Comparison of ENCODE assay signal across 8 mouse cellular contexts in genomic region chr9:96118861-96119772, GRCm38 (mm10). TPM values are rescaled to one million over a fixed set of nuclear protein-coding genes. Genes with fewer than 3 reads are reported as not detected.
A peak's percentile ranks its signal among the peaks of the same experiment; 100 is the strongest.
DNase-seq lines count a peak whose midpoint lies in the region; ATAC-seq and TF ChIP-seq lines count a peak whose summit lies in the region.

Gene Gk5 (plus strand): TSS chr9:96119362.

- TF ChIP-seq CTCF in E14TG2a.4 (conservative IDR thresholded peaks at IDR 0.05; ENCODE audit: low read length): no peak
- TF ChIP-seq CTCF in liver, postnatal 0 days (IDR thresholded peaks at IDR 0.05; ENCODE audit: low read depth): no peak

- DNase-seq in c-Kit-positive CD71-positive TER-119-positive erythroid progenitor cells, embryonic 14.5 days (ENCODE audit: low spot score): peak; percentile 93
- peak; percentile 98 to 100 for DNase-seq in heart, postnatal 10 days
- DNase-seq in large intestine, adult 2 months (ENCODE audit: low read depth, low spot score): peak; percentile 87
- peak; percentile 98 for DNase-seq in liver, postnatal 0 days
- DNase-seq in testis, postnatal 10 days (ENCODE audit: low spot score): peak; percentile 100

- H3K9me3 ChIP-seq in E14TG2a.4 (ENCODE audit: low read length): no peaks in the 10 kb centered on the region
- no peaks in the 10 kb centered on the region for H3K9me3 ChIP-seq in forebrain, embryonic 13.5 days (replicated peaks)
- H3K9me3 ChIP-seq in liver, postnatal 0 days (ENCODE audit: low read length): no peaks in the 10 kb centered on the region
- no peaks in the 10 kb centered on the region for H3K9me3 ChIP-seq in neural tube, embryonic 14.5 days (ENCODE audit: control insufficient read depth, low read length)

- no peak within 1 kb of the TSS for H3K27ac ChIP-seq in forebrain, embryonic 13.5 days
- no peak within 1 kb of the TSS for H3K27ac ChIP-seq in liver, postnatal 0 days (ENCODE audit: low read depth)
- H3K27ac ChIP-seq in neural tube, embryonic 14.5 days (ENCODE audit: low read depth, low read length): no peak within 1 kb of the TSS; the same call in 1 of the 2 replicates

- 0 out of 2 replicates have a peak, but pooled peaks cover 2% of the 10 kb centered on the region for H3K36me3 ChIP-seq in E14TG2a.4 (ENCODE audit: insufficient read depth, low read length)
- no peaks in the 10 kb centered on the region for H3K36me3 ChIP-seq in forebrain, embryonic 13.5 days (ENCODE audit: poor library complexity, severe bottlenecking)
- H3K36me3 ChIP-seq in liver, postnatal 0 days (replicated peaks; ENCODE audit: insufficient read depth, low read length): no peaks in the 10 kb centered on the region
- H3K36me3 ChIP-seq in neural tube, embryonic 14.5 days (ENCODE audit: control insufficient read depth, insufficient read depth, low read length): no peaks in the 10 kb centered on the region

- intact Hi-C loops in heart, postnatal 10 days (cut with DNase I): loop anchor here (2.0 to 5.0 kb wide), 2 partner anchors 78 to 164 kb away; partner anchors contain the start of genes Tfdp2 and Xrn1

- no peaks in the 10 kb centered on the region for H3K27me3 ChIP-seq in E14TG2a.4 (ENCODE audit: insufficient read depth, low read length)
- 0 out of 2 replicates have a peak, but pooled peaks cover 2% of the 10 kb centered on the region for H3K27me3 ChIP-seq in forebrain, embryonic 13.5 days
- H3K27me3 ChIP-seq in liver, postnatal 0 days (ENCODE audit: insufficient read depth, low read length): peaks cover 11% of the 10 kb centered on the region; the same call in 1 of the 2 replicates
- no peaks in the 10 kb centered on the region for H3K27me3 ChIP-seq in neural tube, embryonic 14.5 days (ENCODE audit: control insufficient read depth, insufficient read depth, low read length)

- peak; percentile 98 for ATAC-seq in forebrain, embryonic 13.5 days
- ATAC-seq in liver, postnatal 0 days: peak; percentile 99
- ATAC-seq in neural tube, embryonic 14.5 days (ENCODE audit: low read depth): peak; percentile 97

- peak within 1 kb of the TSS; percentile 92 for H3K4me3 ChIP-seq in E14TG2a.4 (replicated peaks; ENCODE audit: low read length)
- H3K4me3 ChIP-seq in forebrain, embryonic 13.5 days: peak within 1 kb of the TSS; percentile 62
- H3K4me3 ChIP-seq in liver, postnatal 0 days (ENCODE audit: low read depth, low read length): peak within 1 kb of the TSS; percentile 72
- peak within 1 kb of the TSS; percentile 63 for H3K4me3 ChIP-seq in neural tube, embryonic 14.5 days (ENCODE audit: low read depth, low read length)

- H3K4me2 ChIP-seq in forebrain, embryonic 13.5 days: peak within 1 kb of the TSS; percentile 73
- H3K4me2 ChIP-seq in liver, postnatal 0 days (ENCODE audit: low read depth, low read length): peak within 1 kb of the TSS; percentile 94
- H3K4me2 ChIP-seq in neural tube, embryonic 14.5 days (ENCODE audit: low read depth, low read length): peak within 1 kb of the TSS; percentile 57

- WGBS in forebrain, embryonic 13.5 days: under 1% methylated on average over 67 of the region's 76 CpGs
- WGBS in large intestine, adult 2 months: under 1% methylated on average over 74 of the region's 76 CpGs
- under 1% methylated on average over 73 of the region's 76 CpGs for WGBS in liver, postnatal 0 days (ENCODE audit: insufficient replicate concordance)
- WGBS in neural tube, embryonic 14.5 days: under 1% methylated on average over 70 of the region's 76 CpGs

- peaks cover 47% of the 10 kb centered on the region for H3K4me1 ChIP-seq in E14TG2a.4 (replicated peaks; ENCODE audit: low read depth, low read length)
- H3K4me1 ChIP-seq in forebrain, embryonic 13.5 days: peaks cover 5% of the 10 kb centered on the region; the same call in 1 of the 2 replicates
- H3K4me1 ChIP-seq in liver, postnatal 0 days (ENCODE audit: insufficient read depth): peaks cover 9% of the 10 kb centered on the region; the same call in 1 of the 2 replicates
- no peaks in the 10 kb centered on the region for H3K4me1 ChIP-seq in neural tube, embryonic 14.5 days (ENCODE audit: control insufficient read depth, insufficient read depth, low read length)

- no peak for TF ChIP-seq EP300 in liver, postnatal 0 days (IDR thresholded peaks at IDR 0.05; ENCODE audit: low read depth)

- H3K9ac ChIP-seq in forebrain, embryonic 13.5 days: peak within 1 kb of the TSS; percentile 69
- H3K9ac ChIP-seq in liver, postnatal 0 days (replicated peaks): peak within 1 kb of the TSS; percentile 72
- H3K9ac ChIP-seq in neural tube, embryonic 14.5 days (replicated peaks; ENCODE audit: low read depth, low read length): peak within 1 kb of the TSS; percentile 61

RNA-seq across cellular contexts. Expression of gene Gk5, which starts in this region (rescaled TPM):
- polyA plus RNA-seq in forebrain, embryonic 13.5 days (2015; fragmentation: Nextera tagmentation; extraction: Ambion mirVana): 1.9 and 2.1 TPM in 2 replicates
- total RNA-seq in heart, postnatal 10 days (2021): 1 to 10 TPM; 5.8 to 6.3 TPM
- polyA plus RNA-seq in large intestine, adult 2 months (2012; rRNA removed): 2.0 and 4.1 TPM in 2 replicates
- polyA plus RNA-seq in liver, postnatal 0 days (2015; fragmentation: Nextera tagmentation; extraction: Ambion mirVana): 0.32 and 0.39 TPM in 2 replicates
- polyA plus RNA-seq in neural tube, embryonic 14.5 days (2014; fragmentation: Nextera tagmentation; extraction: Ambion mirVana): 4.0 and 5.1 TPM in 2 replicates

Comparison
In these comparisons a context has a peak if more than half of its experiments do, and no peak if none do; other contexts are left out.
1. Peak in DNase-seq, ATAC-seq, H3K4me3 ChIP-seq, H3K9ac ChIP-seq and H3K4me2 ChIP-seq in liver, postnatal 0 days; RNA of the gene not detected or under 1 TPM.